7 mouse cellular contexts compared by ENCODE assay signal in genomic region chr11:98458121-98458990, GRCm38 (mm10). TPM values are rescaled to one million over a fixed set of nuclear protein-coding genes. Genes with fewer than 3 reads are reported as not detected.
DNase-seq lines count a peak whose midpoint lies in the region; ATAC-seq lines count a peak whose summit lies in the region.

No protein-coding gene starts in this region.

- H3K9me3 ChIP-seq in lung, embryonic 16.5 days (ENCODE audit: control insufficient read depth, low read length), result no peaks in the 10 kb centered on the region
- H3K9me3 ChIP-seq in forebrain, embryonic 12.5 days, result no peaks in the 10 kb centered on the region
- H3K9me3 ChIP-seq in limb, embryonic 13.5 days, result no peaks in the 10 kb centered on the region

- peak overlapping the region; percentile 86 for H3K4me2 ChIP-seq in lung, embryonic 16.5 days (ENCODE audit: low read depth, low read length)
- peak overlapping the region; percentile 78 for H3K4me2 ChIP-seq in forebrain, embryonic 12.5 days
- peak overlapping the region; percentile 80 for H3K4me2 ChIP-seq in limb, embryonic 13.5 days (replicated peaks)

- H3K36me3 ChIP-seq in lung, embryonic 16.5 days (ENCODE audit: control insufficient read depth, insufficient read depth, low read length), result peaks cover 4% of the 10 kb centered on the region
- H3K36me3 ChIP-seq in forebrain, embryonic 12.5 days (replicated peaks), result no peaks in the 10 kb centered on the region
- no peaks in the 10 kb centered on the region for H3K36me3 ChIP-seq in limb, embryonic 13.5 days
- no peaks in the 10 kb centered on the region; the same call in 1 of the 2 replicates for H3K36me3 ChIP-seq in splenic B cell, adult 2 months (ENCODE audit: control insufficient read depth, insufficient read depth, low read length, poor library complexity, severe bottlenecking)

- no peak overlapping the region for H3K27ac ChIP-seq in lung, embryonic 16.5 days (ENCODE audit: low read length)
- no peak overlapping the region for H3K27ac ChIP-seq in forebrain, embryonic 12.5 days
- H3K27ac ChIP-seq in limb, embryonic 13.5 days, result no peak overlapping the region

- WGBS in lung, embryonic 16.5 days, result 3% methylated on average over 28 of the region's 30 CpGs
- WGBS in forebrain, embryonic 12.5 days, result 2% methylated on average over 28 of the region's 30 CpGs
- 4% methylated on average over 19 of the region's 30 CpGs for WGBS in limb, embryonic 13.5 days

- ATAC-seq in lung, embryonic 16.5 days (ENCODE audit: low read depth), result no peak; the same call in none of the 2 replicates
- peak; percentile 62 for ATAC-seq in forebrain, embryonic 12.5 days (ENCODE audit: low FRiP score)
- ATAC-seq in limb, embryonic 13.5 days (ENCODE audit: low FRiP score, low read depth), result peak; percentile 13

- H3K9ac ChIP-seq in lung, embryonic 16.5 days (ENCODE audit: low read length), result peak overlapping the region; percentile 71
- H3K9ac ChIP-seq in forebrain, embryonic 12.5 days, result peak overlapping the region; percentile 60
- H3K9ac ChIP-seq in limb, embryonic 13.5 days, result peak overlapping the region; percentile 73

- no peak for DNase-seq in lung, postnatal 10 days
- DNase-seq in splenic B cell, adult 2 months (ENCODE audit: low read depth, low spot score), result peak; percentile 59
- no peak for DNase-seq in cerebellum, adult 8-10 months
- no peak for DNase-seq in kidney, postnatal 10 days

- peaks cover 23% of the 10 kb centered on the region for H3K27me3 ChIP-seq in lung, embryonic 16.5 days (ENCODE audit: control insufficient read depth, insufficient read depth, low read depth, low read length)
- H3K27me3 ChIP-seq in forebrain, embryonic 12.5 days, result peaks cover 57% of the 10 kb centered on the region
- H3K27me3 ChIP-seq in limb, embryonic 13.5 days, result peaks cover 42% of the 10 kb centered on the region
- no peaks in the 10 kb centered on the region; the same call in 1 of the 2 replicates for H3K27me3 ChIP-seq in splenic B cell, adult 2 months (ENCODE audit: control insufficient read depth, insufficient read depth, low read length, poor library complexity, severe bottlenecking)

- H3K4me3 ChIP-seq in lung, embryonic 16.5 days (ENCODE audit: low read length), result peak overlapping the region; percentile 66
- H3K4me3 ChIP-seq in forebrain, embryonic 12.5 days (replicated peaks), result peak overlapping the region; percentile 56
- peak overlapping the region; percentile 66 for H3K4me3 ChIP-seq in limb, embryonic 13.5 days

- peaks cover 6% of the 10 kb centered on the region; the same call in 1 of the 2 replicates for H3K4me1 ChIP-seq in lung, embryonic 16.5 days (replicated peaks; ENCODE audit: control insufficient read depth, insufficient read depth, low read length)
- peaks cover 5% of the 10 kb centered on the region; the same call in 1 of the 2 replicates for H3K4me1 ChIP-seq in forebrain, embryonic 12.5 days
- peaks cover 18% of the 10 kb centered on the region for H3K4me1 ChIP-seq in limb, embryonic 13.5 days

RNA-seq across cellular contexts. Expression of gene Grb7, which starts 12.2 kb away (rescaled TPM):
- polyA plus RNA-seq in lung, embryonic 16.5 days (2015; fragmentation: Nextera tagmentation; extraction: Ambion mirVana), result 45.6 and 47.6 TPM in 2 replicates
- 1.1 and 1.6 TPM in 2 replicates for polyA plus RNA-seq in forebrain, embryonic 12.5 days (2016; fragmentation: Nextera tagmentation; extraction: Ambion mirVana)
- polyA plus RNA-seq in limb, embryonic 13.5 days (2015; fragmentation: Nextera tagmentation; extraction: Ambion mirVana), result 5.2 and 6.7 TPM in 2 replicates

RNA-seq across cellular contexts. Expression of gene Mien1, which starts 19.6 kb away (rescaled TPM):
- 87.5 and 97.5 TPM in 2 replicates for polyA plus RNA-seq in lung, embryonic 16.5 days (2015; fragmentation: Nextera tagmentation; extraction: Ambion mirVana)
- 142 and 154 TPM in 2 replicates for polyA plus RNA-seq in forebrain, embryonic 12.5 days (2016; fragmentation: Nextera tagmentation; extraction: Ambion mirVana)
- polyA plus RNA-seq in limb, embryonic 13.5 days (2015; fragmentation: Nextera tagmentation; extraction: Ambion mirVana), result 76.0 and 79.4 TPM in 2 replicates

RNA-seq across cellular contexts. Expression of gene Erbb2, which starts 46.1 kb away (rescaled TPM):
- 39.3 and 41.4 TPM in 2 replicates for polyA plus RNA-seq in lung, embryonic 16.5 days (2015; fragmentation: Nextera tagmentation; extraction: Ambion mirVana)
- polyA plus RNA-seq in forebrain, embryonic 12.5 days (2016; fragmentation: Nextera tagmentation; extraction: Ambion mirVana), result 16.4 and 17.8 TPM in 2 replicates
- polyA plus RNA-seq in limb, embryonic 13.5 days (2015; fragmentation: Nextera tagmentation; extraction: Ambion mirVana), result 47.3 and 53.0 TPM in 2 replicates

RNA-seq across cellular contexts. Expression of gene Pgap3, which starts 58.1 kb away (rescaled TPM):
- polyA plus RNA-seq in lung, embryonic 16.5 days (2015; fragmentation: Nextera tagmentation; extraction: Ambion mirVana), result 15.0 and 16.2 TPM in 2 replicates
- 7.7 and 8.3 TPM in 2 replicates for polyA plus RNA-seq in forebrain, embryonic 12.5 days (2016; fragmentation: Nextera tagmentation; extraction: Ambion mirVana)
- 10.4 and 12.4 TPM in 2 replicates for polyA plus RNA-seq in limb, embryonic 13.5 days (2015; fragmentation: Nextera tagmentation; extraction: Ambion mirVana)
